Mouse (Mus musculus) lung, postnatal 4 days (tissue): ENCODE measurements around the gene Gpm6b.

Experiments used
- DNase-seq, 2 experiments: peaks; one replicate each; pipeline ENCODE4 v3.0.0; 2021

The Gpm6b gene

DNA sequence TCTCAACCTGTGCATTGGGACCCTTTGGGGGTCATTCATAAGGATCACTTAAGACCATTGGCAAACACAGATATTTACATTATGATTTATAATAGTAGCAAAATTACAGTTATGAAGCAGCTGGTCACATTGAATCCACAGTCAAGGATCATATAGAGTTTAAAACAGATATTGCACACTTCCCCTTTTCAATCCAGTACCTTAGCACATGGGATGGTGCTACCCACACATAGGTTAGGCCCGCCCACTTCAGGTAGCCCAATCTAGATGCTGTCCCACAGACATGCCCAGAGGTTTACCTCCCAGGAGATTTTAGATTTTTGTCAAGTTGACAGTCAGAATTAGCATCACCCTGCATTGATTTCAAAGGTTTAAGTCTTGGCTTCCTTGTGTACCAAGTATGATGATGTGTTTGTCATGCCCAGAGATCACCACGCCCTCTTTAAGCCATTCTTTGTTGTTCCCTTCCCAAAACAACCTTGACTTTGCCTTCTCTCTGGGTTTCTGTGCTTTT lies 121.3 kb downstream of the Gpm6b start:
- no peak for DNase-seq

DNA sequence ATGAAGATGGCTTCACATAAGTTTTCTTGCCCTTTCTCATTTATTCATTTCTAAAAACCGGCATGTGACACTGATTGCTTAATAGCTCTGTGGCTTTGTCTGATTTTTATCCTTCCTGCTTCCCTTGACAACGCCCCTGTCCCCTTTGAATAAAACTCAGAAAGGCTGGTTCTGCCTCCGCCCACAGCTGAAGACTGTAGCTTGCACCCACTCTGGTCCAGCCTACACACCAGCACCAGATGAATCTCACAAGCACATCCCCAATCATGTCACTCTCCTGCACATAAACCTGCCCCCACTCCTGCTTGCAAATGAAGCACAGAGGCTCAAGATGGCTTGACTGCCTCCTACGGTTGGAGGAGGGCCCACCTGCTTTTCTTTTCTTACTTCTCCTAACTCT lies 121.7 kb downstream of the Gpm6b start:
- no peak for DNase-seq

DNA sequence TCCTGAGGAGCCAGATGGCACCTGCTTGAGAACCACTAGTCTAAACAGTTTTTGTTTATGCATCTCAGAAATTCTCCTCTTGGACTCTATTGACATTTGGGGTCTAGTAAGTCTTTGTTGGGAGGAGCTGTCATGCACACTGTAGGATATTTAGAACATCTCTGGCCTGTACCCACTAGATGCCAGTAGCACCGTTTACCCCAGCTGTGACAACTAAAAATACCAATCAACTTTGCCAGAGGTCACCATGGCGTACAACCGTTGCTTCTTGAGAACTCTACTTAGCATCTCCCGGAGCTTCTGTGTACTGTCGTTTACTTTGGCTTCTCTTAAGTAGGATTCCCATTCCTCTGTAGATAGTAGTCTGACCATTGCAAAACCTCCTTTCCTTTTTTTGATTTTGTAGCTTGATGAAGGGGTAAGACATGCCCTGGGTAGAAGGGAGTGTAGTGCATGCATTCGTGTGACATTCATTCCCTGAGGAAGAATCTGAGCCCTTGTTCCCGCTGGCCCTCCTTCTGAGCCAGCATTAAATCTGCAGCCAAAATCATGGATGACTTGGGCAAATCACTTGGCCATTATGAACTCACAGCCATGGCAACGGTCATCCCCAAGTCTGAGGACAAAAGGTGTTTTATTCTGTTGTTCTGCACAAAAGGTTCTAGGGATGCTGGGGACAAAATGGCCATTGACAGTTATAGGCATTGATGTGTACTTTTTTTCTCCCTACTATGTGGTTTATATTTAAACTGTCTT lies 126.9 kb downstream of the Gpm6b start:
- no peak for DNase-seq

DNA sequence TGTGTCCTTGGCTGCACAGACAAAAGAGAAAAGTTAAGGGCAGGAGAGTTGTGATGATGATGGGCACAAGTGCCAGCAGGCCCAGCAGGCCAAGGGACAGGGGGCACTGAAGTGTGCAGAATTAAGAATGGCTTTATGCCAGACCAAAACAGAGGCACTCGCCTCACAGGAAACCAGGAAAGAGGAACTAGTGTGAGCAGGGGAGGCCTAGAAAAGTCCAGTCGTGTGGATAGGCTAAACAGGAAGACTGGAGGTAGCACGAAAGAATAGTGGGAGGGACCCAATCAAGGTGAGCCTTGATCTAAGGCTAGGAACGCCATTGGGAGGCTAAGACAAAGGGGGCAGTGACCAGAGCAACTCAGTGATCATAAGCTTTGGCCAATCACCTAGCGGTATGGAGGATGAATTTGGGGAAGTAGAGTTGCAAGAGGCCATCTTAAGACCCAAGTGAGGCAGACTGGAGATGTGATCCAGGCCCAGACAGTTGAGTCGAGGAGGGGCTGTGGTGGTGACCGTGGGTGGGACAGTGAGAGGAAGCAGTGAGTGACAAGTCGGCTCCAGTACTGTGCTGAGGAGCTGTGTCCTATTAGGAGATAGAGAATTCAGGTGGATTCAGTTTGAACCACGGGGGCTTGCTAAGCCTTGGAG lies 138.1 kb downstream of the Gpm6b start:
- no peak for DNase-seq

DNA sequence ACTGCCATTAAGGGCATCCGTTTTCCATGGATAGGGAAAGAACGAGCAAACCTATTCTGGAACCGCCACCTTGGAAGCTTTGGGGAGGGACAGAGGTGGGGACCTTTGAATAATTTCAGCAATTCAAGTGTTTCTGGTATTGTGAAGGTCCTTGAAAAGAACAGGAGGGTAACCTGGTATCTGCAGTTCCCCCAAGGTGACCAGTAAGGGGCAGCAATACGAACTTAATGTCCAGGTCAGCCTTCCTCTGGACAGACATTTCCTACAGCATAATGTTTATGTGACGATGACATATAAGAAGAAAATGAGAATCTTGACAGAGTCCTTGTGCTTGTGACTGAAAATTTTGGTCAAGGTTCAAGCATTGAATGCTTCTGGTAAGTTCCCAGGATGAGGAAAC lies 139.9 kb downstream of the Gpm6b start:
- no peak for DNase-seq

DNA sequence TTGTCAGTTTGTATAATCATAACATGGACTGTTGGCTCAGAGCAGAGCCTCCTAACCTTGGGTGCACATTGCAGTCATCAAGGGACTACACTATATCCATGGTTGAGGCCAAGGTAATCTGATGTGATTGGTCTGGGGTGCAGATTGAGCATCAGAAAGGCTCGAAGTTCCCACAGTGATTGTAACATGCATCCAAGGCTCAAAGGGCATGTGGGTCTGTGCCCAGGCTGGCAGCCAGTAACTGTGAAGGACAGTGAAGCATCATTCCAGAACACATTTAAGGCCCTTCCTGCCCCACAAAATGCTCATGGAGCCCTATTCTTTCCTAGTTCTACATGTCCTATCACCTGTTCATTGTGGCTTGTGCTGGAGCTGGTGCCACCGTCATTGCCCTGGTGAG lies 144.9 kb downstream of the Gpm6b start:
- no peak for DNase-seq

DNA sequence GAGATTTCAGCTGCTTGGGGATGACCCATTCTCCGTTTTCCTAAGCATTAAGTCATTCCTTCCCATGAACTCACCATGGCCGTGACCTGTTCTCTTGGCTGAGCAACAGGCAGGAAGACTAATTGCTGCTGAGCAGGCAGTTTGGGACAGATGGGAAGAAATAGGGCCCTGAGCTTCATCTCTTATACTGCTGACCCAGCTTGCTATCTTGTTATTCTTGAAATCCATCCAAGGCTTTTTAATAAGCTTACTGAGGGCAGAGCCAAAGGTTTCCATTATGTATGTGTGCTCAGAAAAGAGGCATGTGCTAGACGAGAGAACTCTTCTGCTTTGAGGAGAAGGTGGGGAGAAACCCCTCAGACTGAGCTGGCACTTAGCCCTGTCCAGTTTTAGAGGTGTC lies 146.2 kb downstream of the Gpm6b start:
- DNase-seq = peak in 1 of 2 experiments; percentile 38

DNA sequence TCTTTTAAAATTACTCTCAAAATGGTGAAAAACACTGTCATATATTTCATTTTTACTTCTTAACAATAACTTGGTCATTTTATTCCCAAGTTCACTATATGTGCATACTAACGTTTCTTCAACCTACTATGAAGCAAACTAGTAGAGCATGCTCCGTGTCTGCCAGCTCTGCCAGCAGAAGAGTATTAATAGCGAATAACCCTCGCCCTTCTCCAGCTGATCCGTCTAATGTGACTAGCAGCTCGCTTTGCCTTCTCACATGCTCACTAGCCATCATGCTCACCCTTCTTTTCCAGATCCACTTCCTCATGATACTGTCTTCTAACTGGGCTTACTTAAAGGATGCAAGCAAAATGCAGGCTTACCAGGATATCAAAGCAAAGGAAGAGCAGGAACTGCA lies 147.9 kb downstream of the Gpm6b start:
- DNase-seq = no peak

DNA sequence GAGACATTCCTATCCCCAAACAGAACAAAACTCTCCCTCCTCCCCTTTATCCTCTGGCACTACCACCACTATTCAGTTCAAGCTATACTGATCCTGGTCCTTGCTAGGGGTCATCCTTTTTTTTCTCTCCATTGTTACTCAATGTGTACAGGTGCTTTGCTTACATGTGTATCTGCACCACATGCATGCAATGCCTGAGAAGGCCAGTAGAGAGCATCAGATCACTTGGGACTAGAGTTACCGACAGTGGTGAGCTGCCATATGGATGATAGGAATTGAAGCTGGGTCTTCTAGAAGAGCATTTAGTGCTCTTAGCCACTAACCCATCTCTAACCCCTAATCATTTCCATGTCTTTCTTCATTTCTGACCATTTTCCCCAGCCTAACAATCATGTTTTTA lies 155.0 kb downstream of the Gpm6b start:
- no peak for DNase-seq

DNA sequence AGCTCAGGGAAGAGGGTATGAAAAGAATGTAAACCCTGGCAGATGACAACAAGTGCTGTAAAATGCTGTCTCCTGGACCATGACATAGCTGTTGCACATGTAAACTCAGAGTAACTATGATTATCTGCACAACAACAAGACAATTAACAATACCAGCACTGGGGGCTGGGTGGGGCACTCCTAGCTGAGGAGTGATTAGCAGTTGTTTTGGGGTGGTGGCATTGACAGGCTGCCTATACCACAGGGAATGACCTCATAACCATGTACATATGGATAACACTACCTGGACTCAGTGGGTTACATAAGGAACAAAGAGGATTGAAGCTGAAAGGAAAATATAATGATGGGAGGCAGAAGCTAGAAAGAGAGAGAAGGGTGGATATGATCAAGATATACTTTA lies 169.2 kb downstream of the Gpm6b start:
- no peak for DNase-seq

DNA sequence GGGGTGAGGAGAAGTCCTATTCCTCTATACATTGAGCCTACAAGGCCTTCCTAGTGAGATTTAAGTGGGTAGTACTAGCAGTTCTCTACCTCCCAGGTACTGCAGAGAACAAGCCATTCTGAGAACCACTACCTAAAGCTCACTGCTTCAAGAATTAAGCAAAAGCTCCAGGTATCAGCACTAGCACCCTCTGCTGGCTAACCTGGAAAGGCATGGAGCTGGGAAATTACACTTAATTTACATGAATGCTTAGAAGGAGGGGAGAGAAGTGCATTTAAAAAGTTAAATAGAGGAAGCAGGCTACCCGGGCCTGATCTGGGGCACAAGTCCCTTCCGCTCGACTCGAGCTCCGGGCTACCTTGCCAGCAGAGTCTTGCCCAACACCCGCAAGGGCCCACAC lies 177.5 kb downstream of the Gpm6b start:
- peak in 1 of 2 experiments; percentile 20 for DNase-seq

DNA sequence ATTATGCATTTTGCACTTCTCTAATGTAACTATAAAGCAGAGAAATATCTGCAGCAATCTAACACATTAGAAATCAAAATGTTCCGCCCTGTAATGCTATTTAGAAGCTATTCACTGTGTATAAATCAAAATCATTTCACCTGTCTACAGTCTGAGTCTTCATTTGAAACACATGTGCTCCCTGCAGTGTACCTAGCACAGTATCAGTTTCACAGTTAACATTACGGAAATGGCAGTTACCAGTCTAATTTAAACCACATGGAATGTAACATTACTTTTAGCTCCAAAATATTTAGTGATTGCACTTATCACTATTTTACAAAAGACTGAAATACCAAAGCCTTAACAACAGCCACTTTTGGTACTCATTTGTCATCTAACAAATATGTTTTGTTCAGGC lies 196.1 kb downstream of the Gpm6b start:
- no peak for DNase-seq
